Mouse (Mus musculus) forebrain, embryonic 16.5 days (tissue): ENCODE measurements around the gene Fastk. TPM values are rescaled to one million over a fixed set of nuclear protein-coding genes. Genes with fewer than 3 reads are reported as not detected.

ENCODE experiments used
- ATAC-seq: fragments of 200-750 bp; cut with Nextera tagmentation; 2 replicates; pipeline ENCODE4 v1.8.0; 2017; ENCODE audit warnings: mild to moderate bottlenecking, moderate library complexity
- H3K27ac ChIP-seq: fragments of 300-500 bp; sonication (generic); 2 replicates; pipeline ENCODE4 v1.5.1; 2014; ENCODE audit warnings: low read length, control low read depth
- H3K27me3 ChIP-seq: fragments of 300-500 bp; sonication (generic); replicated peaks from 2 replicates; pipeline ENCODE4 v1.6.1; 2014; ENCODE audit warnings: low read length; ENCODE audit not compliant: control insufficient read depth, insufficient read depth
- H3K36me3 ChIP-seq: fragments of 300-500 bp; sonication (generic); 2 replicates; pipeline ENCODE4 v1.6.1; 2014; ENCODE audit not compliant: control insufficient read depth, insufficient read depth
- H3K4me1 ChIP-seq: fragments of 300-500 bp; sonication (generic); replicated peaks from 2 replicates; pipeline ENCODE4 v1.6.1; 2014; ENCODE audit warnings: low read length; ENCODE audit not compliant: control insufficient read depth, insufficient read depth
- H3K4me2 ChIP-seq: fragments of 300-500 bp; sonication (generic); 2 replicates; pipeline ENCODE4 v1.6.1; 2014; ENCODE audit warnings: mild to moderate bottlenecking, low read length, control low read depth
- H3K4me3 ChIP-seq: fragments of 300-500 bp; sonication (generic); replicated peaks from 2 replicates; pipeline ENCODE4 v1.5.1; 2014; ENCODE audit warnings: mild to moderate bottlenecking, low read length, control low read depth
- H3K9ac ChIP-seq: fragments of 300-500 bp; sonication (generic); replicated peaks from 2 replicates; pipeline ENCODE4 v1.6.1; 2014; ENCODE audit warnings: low read depth, low read length, control low read depth
- H3K9me3 ChIP-seq: fragments of 300-500 bp; sonication (generic); 2 replicates; pipeline ENCODE4 v1.6.1; 2016; ENCODE audit warnings: low read length; ENCODE audit not compliant: control insufficient read depth
- WGBS: fragments of 180-500 bp; shearing (Covaris S2); extraction: QIAGEN DNeasy Blood & Tissue Kit; methylation state at CpG from one replicate; pipeline ENCODE4 v1.1.7; 2014; 5-methylcytosine and 5-hydroxymethylcytosine counted together
- polyA plus RNA-seq: library from polyadenylated mRNA; unstranded; fragments of >200 nt; fragmentation: Nextera tagmentation; extraction: Ambion mirVana; gene quantifications from 2 replicates; pipeline ENCODE4 v1.2.1, GENCODE M21; 2015

The Fastk gene
- polyA plus RNA-seq, 1 experiment from 2014 or later = 96.3 TPM

DNA sequence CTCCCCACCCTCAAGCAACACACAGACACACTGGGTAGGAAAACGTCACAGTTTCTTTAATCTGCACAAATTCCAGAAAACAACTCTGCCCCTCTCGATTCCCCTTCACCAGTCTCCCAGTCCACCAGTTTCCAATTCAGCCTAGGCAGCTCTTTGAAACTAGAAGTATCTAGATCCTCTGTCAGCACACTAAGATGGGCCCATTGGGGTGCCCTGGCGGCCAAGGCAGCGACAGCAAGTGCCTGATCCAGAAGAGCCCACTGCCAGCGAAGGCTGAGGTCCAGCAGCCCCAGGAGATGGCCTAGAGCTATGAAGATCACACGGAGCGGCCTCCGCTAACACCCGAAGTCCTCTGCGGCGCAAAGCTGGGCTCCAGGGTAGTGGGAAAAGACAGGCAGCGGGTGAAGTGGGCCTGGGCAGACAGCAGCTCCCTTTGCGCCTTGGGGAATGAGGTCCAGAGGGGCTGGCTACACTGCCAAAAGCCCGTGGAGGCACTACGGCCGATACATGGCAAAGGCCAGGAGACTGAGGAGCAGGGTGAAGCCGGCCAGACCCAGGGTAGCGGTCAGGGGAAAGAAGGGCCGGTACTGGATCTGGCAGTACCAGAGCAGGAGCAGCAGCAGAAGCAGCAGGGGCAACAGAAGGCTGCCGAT lies 467 bp upstream of the Fastk start:
- H3K4me2 ChIP-seq = peak overlapping the region; percentile 77
- WGBS = 53% methylated on average over 20 of the region's 20 CpGs
- no peaks in the 10 kb centered on the region for H3K36me3 ChIP-seq
- ATAC-seq = no peak; the same call in 1 of the 2 replicates
- H3K4me3 ChIP-seq = peak overlapping the region; percentile 77
- peak overlapping the region; percentile 77 for H3K27ac ChIP-seq
- H3K9me3 ChIP-seq = no peaks in the 10 kb centered on the region
- peaks cover 30% of the 10 kb centered on the region for H3K4me1 ChIP-seq
- H3K27me3 ChIP-seq = no peaks in the 10 kb centered on the region
- H3K9ac ChIP-seq = peak overlapping the region; percentile 96

DNA sequence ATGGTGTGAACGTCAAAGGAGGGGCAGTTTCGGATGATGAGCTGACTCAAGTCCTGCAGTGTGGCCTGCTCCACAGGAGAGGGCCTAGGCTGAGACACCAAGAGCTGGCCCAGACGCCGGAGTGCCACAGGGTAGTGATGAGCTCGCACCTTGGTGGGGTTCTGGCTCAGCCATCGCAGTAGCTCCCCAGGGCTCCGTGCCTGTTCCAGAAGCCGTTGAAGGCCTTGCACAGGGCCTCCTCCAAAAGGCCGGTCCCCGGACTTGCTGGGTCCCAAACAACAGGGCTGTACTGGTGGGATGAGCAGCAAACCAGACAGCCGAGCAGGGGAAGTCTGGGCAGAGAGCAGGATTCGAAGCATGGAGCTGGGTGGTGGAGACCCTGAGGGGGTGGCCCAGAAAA lies 1.2 kb downstream of the Fastk start:
- Histone ChIP-seq H3K9ac (peak overlapping the region; percentile 96; the same call in 1 of the 2 replicates), H3K27me3 (no peaks in the 10 kb centered on the region)
- 88% methylated on average over 12 of the region's 12 CpGs for WGBS

DNA sequence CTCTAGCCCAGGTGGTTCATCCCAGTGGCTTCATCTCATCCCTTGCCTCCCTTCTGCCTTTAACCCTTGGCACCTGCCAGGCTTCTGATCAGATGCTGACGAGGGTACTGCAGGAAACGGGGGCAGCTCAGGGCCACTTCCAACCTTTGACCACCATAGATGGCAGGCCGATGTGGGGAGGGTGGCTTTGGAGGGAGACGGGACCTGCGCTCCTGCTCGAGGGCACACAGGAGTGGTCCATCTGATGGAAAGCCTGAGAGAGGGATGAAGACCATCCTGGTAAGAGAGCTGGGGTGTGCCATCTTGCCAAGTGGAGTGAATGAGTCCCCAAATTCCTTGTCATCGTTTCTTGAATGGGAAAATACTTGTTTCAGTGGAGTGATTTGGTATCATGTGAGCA lies 1.9 kb downstream of the Fastk start:
- no peak for ATAC-seq
- H3K27me3 ChIP-seq = no peaks in the 10 kb centered on the region

More for the DNA sequence above, 1.2 kb downstream of the Fastk start:
- H3K4me1 ChIP-seq = peaks cover 30% of the 10 kb centered on the region
- no peak overlapping the region for H3K27ac ChIP-seq
- H3K36me3 ChIP-seq = no peaks in the 10 kb centered on the region; the same call in 1 of the 2 replicates
- no peak for ATAC-seq
- peak overlapping the region; percentile 77 for H3K4me2 ChIP-seq
- peak overlapping the region; percentile 77 for H3K4me3 ChIP-seq
- no peaks in the 10 kb centered on the region for H3K9me3 ChIP-seq

DNA sequence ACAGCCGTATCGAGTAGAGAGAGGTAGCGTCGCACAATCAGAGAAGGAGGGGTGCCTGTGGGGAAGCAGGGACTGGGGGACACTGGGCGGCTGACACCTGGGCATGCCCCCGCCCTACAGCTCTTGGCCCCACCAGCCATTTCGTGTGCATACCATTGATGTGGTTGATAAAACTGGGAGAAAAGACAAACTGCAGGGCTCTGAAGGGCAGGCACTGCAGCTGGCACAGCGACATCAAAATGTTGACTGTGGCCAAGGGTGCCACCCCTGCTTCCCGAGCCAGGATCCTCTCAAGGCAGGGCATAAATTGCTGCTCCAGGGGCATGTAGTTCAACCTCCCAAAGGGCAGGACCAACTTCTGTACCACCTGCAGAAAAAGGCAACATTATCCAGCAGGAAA lies 3.1 kb downstream of the Fastk start:
- H3K27ac ChIP-seq = no peak overlapping the region
- H3K36me3 ChIP-seq = no peaks in the 10 kb centered on the region; the same call in 1 of the 2 replicates
- no peak overlapping the region for H3K4me2 ChIP-seq
- WGBS = 87% methylated on average over 9 of the region's 9 CpGs
- peaks cover 21% of the 10 kb centered on the region for H3K4me1 ChIP-seq
- no peak overlapping the region for H3K9ac ChIP-seq
- H3K9me3 ChIP-seq = no peaks in the 10 kb centered on the region
- H3K27me3 ChIP-seq = no peaks in the 10 kb centered on the region
- ATAC-seq = no peak
- no peak overlapping the region for H3K4me3 ChIP-seq

More for the DNA sequence above, 1.9 kb downstream of the Fastk start:
- H3K9ac ChIP-seq = no peak overlapping the region
- H3K9me3 ChIP-seq = no peaks in the 10 kb centered on the region
- H3K4me1 ChIP-seq = peaks cover 30% of the 10 kb centered on the region
- H3K4me3 ChIP-seq = no peak overlapping the region
- no peak overlapping the region for H3K27ac ChIP-seq
- no peaks in the 10 kb centered on the region; the same call in 1 of the 2 replicates for H3K36me3 ChIP-seq
- no peak overlapping the region for H3K4me2 ChIP-seq
- 89% methylated on average over 7 of the region's 7 CpGs for WGBS

DNA sequence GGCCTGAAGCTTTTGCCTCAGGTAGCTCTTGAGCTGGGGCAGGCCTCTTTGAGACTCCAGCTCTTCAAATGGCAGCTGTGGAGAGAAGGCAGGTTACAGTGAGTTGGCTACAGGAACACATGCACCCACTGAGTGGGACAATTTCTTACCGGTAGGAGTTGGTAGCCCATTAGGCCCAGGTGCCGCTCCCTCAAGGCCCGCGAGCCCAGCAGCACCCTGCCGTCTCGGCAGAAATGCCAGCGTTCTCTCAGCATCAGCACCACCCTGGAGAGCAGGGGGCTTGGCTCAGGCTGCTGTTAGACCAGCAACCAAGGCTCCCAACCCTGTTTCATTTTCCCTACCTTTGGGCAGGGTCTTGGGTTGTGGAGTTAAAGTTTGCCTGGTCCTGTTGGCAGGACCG lies 3.9 kb downstream of the Fastk start:
- ATAC-seq = no peak
- WGBS = 91% methylated on average over 8 of the region's 8 CpGs
- Histone ChIP-seq H3K36me3 (no peaks in the 10 kb centered on the region; the same call in 1 of the 2 replicates), H3K27ac (no peak overlapping the region), H3K4me1 (peaks cover 16% of the 10 kb centered on the region), H3K9ac (no peak overlapping the region), H3K4me3 (no peak overlapping the region), H3K9me3 (no peaks in the 10 kb centered on the region), H3K4me2 (no peak overlapping the region), H3K27me3 (no peaks in the 10 kb centered on the region)

DNA sequence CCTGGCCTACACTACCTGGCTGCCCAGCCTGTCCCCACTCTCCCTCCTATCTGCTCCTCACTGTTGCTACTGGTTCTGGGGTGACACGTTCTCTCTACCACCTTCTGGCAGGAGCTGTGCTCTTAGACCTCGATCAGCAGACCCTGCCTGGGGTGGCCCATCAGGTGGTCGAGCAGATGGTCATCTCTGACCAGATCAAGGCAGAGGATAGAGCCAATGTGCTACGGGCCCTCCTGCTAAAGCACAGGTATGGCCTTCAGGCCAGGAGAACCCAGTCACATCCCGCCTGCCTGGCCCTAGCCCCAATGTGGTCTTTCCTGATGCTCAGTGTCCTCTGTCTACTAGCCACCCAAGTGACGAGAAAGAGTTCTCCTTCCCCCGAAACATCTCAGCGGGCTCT lies 11.1 kb downstream of the Fastk start:
- H3K36me3 ChIP-seq = no peaks in the 10 kb centered on the region; the same call in 1 of the 2 replicates
- WGBS = 94% methylated on average over 8 of the region's 8 CpGs
- ATAC-seq = no peak
- no peaks in the 10 kb centered on the region for H3K4me1 ChIP-seq
- H3K4me2 ChIP-seq = no peak overlapping the region
- no peak overlapping the region for H3K9ac ChIP-seq
- no peak overlapping the region for H3K27ac ChIP-seq
- no peaks in the 10 kb centered on the region for H3K9me3 ChIP-seq
- H3K27me3 ChIP-seq = no peaks in the 10 kb centered on the region
- H3K4me3 ChIP-seq = no peak overlapping the region

DNA sequence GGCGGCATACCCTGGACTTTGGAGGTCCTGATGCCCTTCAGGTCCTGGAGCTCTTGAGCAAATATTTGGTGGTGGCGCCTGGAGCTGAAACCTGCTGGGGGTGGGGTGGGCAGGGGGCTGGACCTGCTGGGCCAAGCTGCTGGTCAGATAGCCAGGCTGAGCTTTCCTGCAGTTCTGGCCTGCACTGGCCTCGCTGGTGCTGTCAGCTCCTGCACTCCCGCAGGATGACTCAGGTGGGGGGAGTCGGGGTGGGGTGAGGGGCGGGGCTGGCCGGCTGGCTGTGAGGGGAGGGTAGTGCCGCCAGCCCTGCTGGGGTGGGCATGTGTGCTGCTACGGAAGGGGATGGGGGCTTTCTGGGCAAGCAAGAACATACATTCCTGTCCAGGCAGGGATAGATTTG lies 16.5 kb downstream of the Fastk start:
- peaks cover 38% of the 10 kb centered on the region for H3K4me1 ChIP-seq
- WGBS = 20% methylated on average over 8 of the region's 9 CpGs
- H3K4me2 ChIP-seq = no peak overlapping the region
- H3K27ac ChIP-seq = no peak overlapping the region
- no peak for ATAC-seq
- H3K4me3 ChIP-seq = no peak overlapping the region
- no peaks in the 10 kb centered on the region for H3K36me3 ChIP-seq
- no peaks in the 10 kb centered on the region for H3K27me3 ChIP-seq
- no peak overlapping the region for H3K9ac ChIP-seq
- H3K9me3 ChIP-seq = no peaks in the 10 kb centered on the region

DNA sequence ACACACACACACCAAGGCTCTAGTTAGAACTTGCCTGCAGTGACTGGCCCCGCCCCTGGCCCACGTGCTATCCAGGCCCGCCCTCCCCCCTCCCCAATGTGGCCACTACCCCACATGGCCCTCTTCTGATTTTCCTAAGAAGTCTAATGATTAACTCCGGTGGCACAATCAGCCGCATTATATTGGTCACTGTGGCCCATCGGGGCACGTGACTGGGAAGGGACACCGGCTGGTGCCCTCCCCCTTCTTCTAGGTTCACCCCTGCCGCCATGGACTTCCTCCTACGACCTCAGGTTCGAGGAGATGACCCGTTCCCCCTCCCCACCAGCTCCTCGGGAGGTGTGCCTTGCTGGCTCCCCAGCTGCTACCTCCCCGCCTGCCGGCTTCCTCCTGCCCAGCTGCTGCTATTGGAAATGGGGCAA lies 17.1 kb downstream of the Fastk start:
- 9% methylated on average over 15 of the region's 15 CpGs for WGBS
- Histone ChIP-seq H3K4me2 (no peak overlapping the region), H3K4me1 (peaks cover 38% of the 10 kb centered on the region), H3K27ac (no peak overlapping the region), H3K9me3 (no peaks in the 10 kb centered on the region), H3K36me3 (no peaks in the 10 kb centered on the region), H3K4me3 (no peak overlapping the region), H3K9ac (no peak overlapping the region), H3K27me3 (no peaks in the 10 kb centered on the region)
- no peak for ATAC-seq

DNA sequence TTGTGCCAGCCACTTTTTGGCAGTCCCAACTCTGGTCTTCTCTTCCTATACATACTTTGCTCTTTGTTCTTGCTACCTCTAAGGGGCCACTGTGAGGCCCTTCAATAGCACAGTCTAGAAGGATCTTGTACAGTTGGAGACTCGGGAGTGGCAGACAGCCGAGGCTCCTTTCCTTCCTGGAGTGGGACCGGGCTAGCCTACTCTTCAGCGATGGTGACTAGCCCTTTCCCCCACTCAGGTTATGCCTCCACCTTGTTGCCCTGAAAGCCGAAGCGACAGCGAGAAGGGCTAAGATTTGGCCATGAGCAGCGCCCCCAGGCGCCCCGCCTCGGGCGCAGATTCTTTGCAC lies 17.8 kb downstream of the Fastk start:
- H3K4me1 ChIP-seq = peaks cover 45% of the 10 kb centered on the region
- no peak overlapping the region for H3K9ac ChIP-seq
- H3K27me3 ChIP-seq = no peaks in the 10 kb centered on the region
- H3K4me3 ChIP-seq = no peak overlapping the region
- no peak for ATAC-seq
- WGBS = 12% methylated on average over 12 of the region's 12 CpGs
- H3K27ac ChIP-seq = no peak overlapping the region
- H3K4me2 ChIP-seq = no peak overlapping the region
- H3K9me3 ChIP-seq = no peaks in the 10 kb centered on the region
- no peaks in the 10 kb centered on the region for H3K36me3 ChIP-seq
